Mouse (Mus musculus) lung, adult 2 months (tissue): ENCODE data around the gene Zbtb25.

Experiments used
- CTCF ChIP-seq: fragments of 200-500 bp; IDR thresholded peaks from 2 replicates; pipeline ENCODE4 v1.5.1; 2011; ENCODE audit warnings: mild to moderate bottlenecking, low read length, control low read depth; ENCODE audit not compliant: insufficient read depth
- POLR2A ChIP-seq: fragments of 200-500 bp; IDR thresholded peaks from 2 replicates; pipeline ENCODE4 v1.6.1; 2011; ENCODE audit warnings: low read depth, mild to moderate bottlenecking, control low read depth, low read length, borderline replicate concordance; ENCODE audit errors: extremely low read depth

DNA sequence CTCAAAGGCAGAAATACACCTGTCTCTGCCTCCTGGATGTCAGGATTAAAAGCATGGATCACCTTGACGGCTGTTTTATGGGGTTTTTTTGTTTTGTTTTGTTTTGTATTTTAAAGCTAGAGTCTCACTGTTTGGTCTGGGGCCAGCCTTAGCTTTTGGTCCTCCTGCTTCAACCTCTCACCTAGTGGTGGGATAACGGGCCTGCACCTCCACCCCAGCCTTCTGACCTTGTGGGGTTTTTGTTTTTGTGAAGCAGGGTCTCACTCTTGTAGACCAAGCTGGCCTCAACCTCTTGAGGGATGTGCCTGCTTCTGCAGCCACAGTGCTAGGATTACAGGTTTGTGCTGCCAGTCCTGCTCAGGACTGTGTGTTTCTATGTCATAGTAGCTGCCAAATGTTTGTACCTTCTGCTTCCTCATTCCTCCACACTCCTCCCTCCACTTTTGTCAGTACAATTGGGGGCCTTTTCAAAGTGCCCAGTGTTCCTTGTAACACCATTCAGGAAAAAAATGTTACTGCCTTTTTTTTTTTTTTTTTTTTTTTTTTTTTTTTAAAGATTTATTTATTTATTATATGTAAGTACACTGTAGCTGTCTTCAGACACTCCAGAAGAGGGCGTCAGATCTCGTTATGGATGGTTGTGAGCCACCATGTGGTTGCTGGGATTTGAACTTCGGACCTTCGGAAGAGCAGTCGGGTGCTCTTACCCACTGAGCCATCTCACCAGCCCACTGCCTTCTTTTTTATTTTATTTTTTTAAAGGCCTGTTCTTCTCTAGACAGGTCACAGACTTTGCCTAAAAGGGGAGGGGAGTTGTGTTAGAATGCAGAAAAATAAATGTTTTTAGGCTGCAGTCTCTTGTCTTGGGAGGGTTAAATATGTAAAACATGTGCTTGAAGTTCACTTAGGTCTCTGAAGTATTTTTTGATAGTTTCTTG, 3.7 kb upstream of the Zbtb25 start:
- TF ChIP-seq CTCF (no peak), POLR2A (no peak)
